Mouse (Mus musculus): ENCODE measurements around the gene Muc1.
A peak's percentile ranks its signal among the peaks of the same experiment; 100 is the strongest.

The Muc1 gene

DNA sequence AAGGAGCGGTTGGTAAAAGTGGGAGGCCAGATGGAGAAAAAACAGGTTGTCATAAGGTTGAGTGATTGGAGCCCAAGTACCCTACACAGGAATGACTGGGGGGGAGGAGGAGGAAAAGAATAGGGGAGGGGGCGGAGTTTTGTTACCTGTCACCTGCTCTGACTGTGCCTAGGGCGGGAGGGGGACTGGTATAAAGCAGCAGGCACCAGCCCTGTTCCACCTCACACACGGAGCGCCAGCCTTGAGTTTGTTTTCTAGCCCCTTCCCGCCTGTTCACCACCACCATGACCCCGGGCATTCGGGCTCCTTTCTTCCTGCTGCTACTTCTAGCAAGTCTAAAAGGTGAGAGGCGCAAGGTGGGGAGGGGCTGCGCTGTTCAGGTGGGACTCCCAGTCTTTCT lies at the start of gene Muc1:
Gene Muc1, plus strand, starts transcription at position 222 of the 400 bp plus-strand sequence.
- DNase-seq (ENCODE audit: low read depth, low spot score): no peak

DNA sequence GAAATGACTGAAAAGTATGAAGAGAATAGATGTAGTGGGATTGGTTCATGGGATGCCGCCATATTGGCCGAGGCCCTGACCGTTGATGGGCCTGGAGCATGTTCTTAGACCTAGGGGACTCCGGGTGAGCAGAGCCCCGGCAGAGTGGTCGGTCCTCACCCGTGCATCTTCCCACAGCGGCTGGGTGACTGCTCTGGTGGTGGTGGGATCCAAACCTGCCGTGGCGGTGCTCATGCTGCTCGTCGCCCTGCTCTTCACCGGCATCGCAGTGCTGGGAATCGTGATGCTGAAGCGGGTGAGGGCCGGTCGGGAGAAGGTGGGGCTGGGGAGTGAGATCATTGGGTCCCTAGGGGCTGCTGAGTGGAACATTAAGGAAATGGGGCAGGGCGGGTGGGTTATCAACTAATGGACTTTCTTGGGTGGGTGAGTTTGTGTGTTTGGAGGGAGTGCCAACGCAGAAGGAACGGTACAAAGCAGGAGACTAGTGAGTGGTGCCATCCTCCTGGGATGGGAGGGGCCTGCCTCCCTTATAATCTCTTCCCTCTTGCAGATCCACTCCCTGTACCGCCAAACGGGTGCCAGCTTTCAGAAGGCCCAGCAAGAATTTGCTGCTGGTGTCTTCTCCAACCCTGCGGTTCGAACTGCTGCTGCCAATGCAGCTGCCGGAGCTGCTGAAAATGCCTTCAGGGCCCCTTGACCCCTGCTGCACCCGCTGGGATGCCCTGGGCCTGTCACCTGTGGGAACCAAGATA lies 46.9 kb upstream of the Muc1 start:
- no peak for DNase-seq (ENCODE audit: low read depth, low spot score)

DNA sequence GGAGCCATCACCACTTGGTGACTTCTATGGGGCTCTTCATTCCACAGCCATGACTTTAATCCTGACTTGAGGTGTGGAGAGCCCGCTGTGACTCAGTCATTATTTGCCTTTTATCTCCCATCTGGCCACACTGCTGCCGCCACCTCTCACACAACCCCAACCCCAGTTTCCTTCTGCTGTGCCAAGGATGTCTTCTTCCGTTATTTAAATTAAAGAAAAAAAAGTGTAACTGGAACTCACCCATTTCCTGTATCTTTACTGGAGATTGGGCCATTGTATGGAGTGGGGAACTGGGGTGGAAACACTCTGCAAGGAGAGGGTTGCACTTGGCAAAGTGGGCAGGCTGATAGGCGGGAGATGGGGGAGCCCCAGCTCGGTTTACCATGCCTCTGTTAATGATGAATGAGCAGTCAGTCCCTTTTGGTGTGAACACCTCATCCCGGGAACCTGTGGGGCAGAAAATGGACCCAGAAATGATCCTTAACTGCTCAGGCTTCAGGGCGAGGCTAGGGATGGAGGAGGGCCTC lies 46.3 kb upstream of the Muc1 start:
- no peak for DNase-seq (ENCODE audit: low read depth, low spot score)

DNA sequence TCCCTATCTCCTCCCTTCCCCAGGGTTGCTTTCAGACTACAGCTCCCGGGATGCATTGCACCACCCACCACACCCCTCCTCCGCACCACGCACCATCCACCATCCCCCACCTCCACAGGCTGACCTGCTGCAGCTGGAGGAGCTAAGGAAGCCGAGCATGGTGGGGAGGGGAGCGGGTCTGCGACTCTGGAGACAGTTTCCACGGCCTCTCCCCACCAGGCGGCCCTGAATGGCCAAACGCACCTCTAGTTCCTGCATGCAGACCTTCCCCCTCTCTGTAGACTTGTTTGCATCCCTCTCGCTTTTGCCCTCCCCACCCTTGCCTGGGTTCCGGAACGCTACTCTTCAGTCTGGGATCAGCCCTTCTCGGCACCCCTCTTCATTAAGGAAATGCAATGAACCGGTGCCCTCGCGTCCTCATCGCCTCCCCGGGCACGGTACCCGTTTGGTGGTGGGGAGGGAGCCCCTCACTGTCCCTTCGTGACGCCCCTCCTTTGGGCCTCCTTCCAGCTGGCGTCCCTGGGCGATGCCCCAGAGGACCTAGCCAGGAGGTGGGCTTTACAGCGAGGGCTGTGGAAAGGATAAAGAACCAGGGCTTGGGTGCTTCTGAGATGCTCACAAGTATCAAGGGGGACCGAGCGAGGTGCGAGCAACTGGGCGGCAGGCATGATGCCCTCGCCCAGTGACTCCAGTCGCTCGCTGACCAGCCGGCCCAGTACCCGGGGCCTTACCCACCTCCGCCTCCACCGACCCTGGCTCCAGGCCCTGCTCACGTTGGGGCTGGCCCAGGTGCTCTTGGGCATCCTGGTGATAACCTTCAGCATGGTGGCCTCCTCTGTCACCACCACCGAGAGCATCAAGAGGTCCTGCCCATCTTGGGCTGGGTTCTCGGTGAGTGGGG lies 45.5 kb upstream of the Muc1 start, which contains the start of gene Fam189b:
Gene Fam189b, plus strand, starts transcription at position 86 of the 901 bp plus-strand sequence.
- peak; percentile 92 for DNase-seq (ENCODE audit: low read depth, low spot score)

DNA sequence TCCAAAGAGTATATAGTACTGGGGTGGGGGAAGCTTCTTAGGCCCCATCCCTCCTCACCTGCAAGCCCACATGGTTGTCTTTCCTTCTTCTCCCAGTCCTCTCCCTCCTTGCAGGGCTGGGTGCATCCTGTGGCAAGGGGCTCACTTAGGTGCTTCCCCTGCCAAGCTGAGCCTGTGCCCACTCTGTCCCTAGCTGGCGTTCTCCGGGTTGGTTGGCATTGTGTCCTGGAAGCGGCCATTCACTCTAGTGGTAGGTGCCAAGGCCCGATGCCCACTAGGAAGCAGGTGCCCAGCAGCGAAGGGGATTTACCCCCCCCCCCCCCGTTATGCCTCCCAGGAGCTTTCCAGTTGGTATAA lies 44.9 kb upstream of the Muc1 start:
- no peak for DNase-seq (ENCODE audit: low read depth, low spot score)

DNA sequence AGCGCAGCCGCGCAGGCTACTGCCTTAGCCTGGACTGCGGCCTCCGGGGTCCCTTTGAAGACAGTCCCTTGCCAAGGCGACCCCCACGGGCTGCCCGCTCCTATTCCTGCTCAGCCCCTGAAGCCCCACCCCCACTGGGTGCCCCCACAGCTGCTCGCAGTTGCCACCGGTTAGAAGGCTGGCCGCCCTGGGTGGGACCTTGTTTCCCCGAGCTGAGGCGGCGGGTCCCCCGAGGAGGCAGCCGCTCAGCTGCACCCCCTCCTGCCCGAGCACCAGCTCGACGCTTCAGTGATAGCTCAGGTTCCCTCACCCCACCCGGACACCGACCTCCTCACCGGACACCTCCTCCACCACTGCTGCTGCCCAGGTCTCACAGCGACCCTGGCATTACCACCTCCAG lies 41.7 kb upstream of the Muc1 start:
- DNase-seq (ENCODE audit: low read depth, low spot score): no peak

DNA sequence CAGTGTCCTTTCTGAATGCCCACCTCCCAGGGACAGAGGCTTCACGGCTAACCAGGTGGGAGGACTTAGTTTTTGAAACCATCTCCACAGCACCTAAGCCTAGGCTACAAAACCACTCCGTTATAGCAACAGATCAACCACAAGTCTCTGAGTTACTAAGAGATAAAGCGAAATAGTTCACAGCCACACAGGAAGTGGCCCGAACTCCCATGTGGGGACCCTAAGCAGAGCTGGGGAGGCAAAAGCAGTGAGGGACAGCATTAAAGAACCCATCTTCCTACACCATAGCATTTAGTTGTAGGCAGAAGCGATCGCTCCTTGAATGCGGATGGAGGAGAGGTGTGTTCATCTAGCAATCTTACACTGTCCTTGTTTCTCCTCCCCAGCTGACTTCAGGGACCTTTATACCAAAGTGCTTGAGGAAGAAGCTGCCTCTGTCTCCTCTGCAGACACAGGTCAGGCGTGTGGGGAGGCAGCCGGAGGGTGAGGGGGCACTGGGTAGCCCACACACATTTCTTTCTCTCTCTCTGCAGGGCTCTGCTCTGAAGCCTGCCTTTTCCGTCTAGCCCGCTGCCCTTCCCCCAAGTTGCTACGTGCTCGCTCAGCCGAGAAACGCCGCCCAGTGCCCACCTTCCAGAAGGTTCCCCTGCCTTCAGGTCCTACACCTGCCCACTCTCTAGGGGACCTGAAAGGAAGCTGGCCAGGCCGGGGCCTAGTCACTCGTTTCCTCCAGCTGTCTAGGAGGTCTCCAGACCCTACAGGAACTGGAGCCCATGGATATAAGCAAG lies 41.0 kb upstream of the Muc1 start:
- DNase-seq (ENCODE audit: low read depth, low spot score): no peak

DNA sequence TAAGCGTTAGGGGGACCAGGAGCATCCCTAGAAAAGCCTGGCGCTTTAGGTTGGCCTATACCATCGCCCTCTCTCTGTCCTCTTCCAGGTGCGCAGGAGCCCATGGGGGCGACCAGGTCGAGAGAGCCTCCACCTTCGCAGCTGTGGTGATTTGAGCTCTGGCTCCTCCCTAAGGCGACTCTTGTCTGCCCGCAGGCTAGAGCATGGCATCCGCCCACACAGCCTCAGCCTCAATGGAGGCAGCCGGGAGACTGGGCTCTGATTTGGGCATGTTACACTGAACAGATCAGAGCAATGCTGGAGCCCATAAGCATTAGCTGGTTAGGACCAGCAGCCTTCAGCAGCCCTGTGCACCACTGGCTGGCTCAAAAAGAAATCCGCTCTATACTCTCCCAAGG lies 40.4 kb upstream of the Muc1 start:
- DNase-seq (ENCODE audit: low read depth, low spot score): no peak

DNA sequence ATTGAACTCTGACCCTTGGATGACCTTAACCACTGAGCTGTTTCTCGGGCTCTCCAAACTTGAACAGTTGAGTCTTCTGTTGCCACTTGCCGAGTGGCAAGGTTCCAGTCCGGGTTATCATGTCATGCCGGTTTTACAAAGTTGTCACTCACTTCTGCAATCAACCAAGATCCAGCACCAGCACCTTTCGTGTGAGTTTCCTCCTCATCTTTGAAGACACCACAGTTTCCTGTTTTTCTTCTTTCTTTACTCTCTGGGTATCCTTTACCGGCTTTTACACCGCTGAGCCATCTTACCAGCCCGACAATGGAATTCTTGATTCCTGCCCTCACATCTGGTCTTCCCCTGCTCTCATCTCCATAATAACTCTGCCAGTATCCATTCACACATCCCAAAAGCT lies 38.4 kb upstream of the Muc1 start:
- DNase-seq (ENCODE audit: low read depth, low spot score): no peak

DNA sequence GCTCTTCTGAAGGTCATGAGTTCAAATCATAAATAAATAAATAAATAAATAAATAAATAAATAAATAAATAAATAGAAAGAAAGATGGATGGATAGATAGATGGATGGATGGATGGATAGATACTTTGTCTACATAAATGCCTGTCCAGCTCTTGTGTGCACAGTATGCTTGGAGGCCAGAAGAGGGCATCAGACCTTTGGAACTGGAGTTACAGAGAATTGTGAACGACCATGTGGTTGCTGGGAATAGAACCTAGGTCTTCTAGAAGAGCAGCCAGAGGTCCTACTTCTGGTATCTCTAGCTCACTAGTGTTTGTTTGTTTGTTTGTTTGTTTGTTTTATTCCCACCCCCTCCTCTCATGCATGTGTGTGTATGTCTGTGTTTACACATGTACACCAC lies 35.5 kb upstream of the Muc1 start:
- DNase-seq (ENCODE audit: low read depth, low spot score): peak; percentile 46

DNA sequence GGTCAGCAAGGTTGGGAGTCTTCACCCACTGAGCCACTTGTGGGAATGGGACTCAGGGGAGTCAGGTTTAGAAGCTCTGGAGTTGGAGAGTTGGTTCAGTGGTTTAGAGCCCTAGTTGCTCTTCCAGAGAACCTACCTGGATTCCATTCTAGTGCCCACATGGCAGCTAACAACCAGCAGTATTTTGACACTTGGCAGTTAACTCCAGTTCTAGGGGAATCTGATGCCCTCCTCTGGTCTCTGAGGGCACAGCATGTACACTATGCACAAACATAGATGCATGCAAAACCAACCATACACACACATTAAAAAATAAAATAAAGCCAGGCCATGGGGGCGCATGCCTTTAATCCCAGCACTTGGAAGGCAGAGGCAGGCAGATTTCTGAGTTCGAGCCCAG lies 35.0 kb upstream of the Muc1 start:
- no peak for DNase-seq (ENCODE audit: low read depth, low spot score)

DNA sequence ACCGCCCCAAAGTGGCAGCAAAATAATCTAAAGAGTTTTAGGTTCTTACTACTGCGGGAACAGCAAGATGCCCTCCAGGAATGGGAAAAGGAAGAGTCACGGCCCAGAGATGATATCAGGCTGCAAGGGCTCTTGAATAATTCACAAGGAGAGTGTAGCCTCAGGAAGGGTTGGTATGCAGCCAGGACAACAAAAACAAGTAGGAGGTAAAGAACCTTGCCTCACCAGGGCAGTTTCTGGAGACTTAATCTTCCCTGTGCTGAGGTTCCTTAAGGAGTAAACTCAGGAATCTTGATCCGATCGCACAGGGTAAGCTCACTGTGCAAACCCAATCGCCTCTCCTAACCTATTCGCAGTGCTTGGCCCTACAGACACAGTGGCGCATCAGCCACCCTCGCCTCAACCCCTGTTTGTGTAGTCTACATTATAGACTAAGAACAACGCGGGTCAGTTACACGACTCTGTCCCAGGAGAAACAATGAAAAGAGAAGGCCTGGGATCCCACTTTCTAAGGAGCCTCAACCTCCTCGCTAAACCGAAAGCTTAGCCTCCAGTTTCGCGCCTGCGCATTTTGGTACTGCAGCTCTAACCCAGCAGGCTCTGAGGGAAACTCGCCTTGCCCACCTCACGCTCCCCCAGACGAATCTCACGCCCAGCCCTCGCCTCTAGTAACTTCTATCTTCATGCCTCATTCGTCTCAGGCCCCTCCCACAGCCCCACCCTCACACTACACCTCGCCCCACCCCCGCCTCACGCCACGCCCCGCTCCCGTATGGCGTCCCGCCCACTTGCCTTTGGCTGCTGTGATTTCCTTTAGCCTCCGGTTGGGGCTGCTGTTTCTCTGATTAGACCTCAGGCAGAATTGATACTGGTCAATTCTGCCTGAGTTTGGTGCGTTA lies 32.6 kb upstream of the Muc1 start:
- peak; percentile 97 for DNase-seq (ENCODE audit: low read depth, low spot score)

DNA sequence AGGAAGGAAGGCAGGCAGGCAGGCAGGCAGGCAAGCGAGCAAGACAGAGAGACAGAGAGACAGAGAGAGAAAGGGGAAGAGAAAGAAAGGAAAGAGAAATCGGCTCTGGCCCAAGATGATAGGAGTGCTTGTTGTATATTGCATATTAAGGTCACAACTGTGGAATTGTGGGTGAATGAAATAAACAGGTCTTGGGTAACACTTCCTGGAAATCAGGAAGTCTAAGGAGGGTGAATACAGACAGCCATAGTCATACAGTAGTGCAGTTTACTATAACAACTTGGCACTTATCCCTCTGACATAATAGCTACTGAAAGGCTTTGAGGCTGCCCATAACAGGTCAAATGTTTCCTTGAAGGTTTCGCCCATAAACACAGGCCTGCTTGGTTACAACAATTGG lies 29.0 kb upstream of the Muc1 start:
- no peak for DNase-seq (ENCODE audit: low read depth, low spot score)

DNA sequence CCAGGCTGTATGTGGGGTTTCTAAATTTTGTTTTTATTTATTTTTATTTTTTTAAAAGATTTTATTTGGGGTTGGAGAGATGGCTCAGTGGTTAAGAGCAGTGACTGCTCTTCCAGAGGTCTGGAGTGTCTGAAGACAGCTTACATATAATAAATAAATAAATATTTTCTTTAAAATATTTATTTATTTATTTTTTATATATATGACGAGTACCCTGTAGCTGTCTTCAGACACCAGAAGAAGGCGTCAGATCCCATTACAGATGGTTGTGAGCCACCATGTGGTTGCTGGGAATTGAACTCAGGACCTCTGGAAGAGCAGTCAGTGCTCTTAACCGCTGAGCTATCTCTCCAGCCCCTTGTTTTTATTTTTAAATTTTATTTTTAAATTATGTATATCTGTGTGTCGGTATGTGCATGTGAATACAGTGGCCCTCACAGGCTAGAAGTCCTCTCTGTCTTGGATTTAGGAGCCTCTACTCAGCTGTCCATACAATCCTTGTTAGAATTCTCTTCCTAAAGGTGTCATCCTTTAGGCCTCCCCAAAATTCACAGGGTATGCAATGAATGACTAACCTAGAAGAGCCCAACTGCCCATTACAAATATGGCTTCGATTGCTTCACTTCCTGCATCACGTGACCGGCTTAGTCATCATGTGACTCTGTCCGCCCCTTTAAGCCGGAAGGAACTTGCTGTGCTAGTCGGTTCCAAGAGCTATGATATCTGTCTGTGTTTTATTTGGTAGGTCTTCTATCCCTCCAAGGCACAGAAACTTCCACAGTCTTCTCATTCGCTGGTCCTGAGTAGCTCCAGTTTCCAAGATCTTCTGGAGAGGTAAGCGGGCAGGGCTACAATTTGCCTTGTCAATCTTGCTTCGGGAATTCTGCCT lies 26.4 kb upstream of the Muc1 start, which contains the start of gene Gba:
Gene Gba, plus strand, starts transcription at position 676 of the 889 bp plus-strand sequence.
- peak; percentile 95 for DNase-seq (ENCODE audit: low read depth, low spot score)

DNA sequence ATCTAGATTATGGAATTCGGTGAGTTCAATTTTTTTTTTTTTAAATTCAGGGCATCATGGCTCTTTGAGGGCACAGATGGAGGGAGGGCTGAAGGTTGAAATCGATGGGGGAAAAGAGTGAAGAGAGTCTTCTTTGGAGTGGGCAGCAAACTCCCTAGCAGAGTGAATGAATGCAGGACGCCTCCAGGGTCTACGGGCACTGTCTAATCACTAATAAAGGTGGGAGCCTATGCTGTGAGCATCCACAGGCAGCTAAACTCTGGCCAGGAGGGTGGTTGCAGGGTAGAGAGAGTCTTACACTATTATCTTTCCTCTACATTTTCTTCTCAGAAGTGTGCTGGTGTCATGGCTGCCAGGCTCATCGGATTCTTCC lies 25.7 kb upstream of the Muc1 start:
- DNase-seq (ENCODE audit: low read depth, low spot score): no peak

DNA sequence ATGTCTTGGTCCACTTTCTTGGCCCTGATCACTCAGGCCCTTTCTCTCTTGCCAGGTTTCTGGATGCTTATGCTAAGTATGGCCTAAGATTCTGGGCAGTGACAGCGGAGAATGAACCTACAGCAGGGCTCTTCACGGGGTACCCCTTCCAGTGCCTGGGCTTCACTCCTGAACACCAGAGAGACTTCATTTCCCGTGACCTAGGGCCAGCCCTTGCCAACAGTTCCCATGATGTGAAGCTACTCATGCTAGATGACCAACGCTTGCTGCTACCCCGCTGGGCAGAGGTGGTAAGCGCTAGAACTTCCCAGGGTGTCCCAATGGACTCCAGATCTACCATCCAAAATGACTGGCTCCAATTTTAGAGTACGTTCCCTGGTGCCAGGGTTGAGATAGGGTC lies 22.8 kb upstream of the Muc1 start:
- no peak for DNase-seq (ENCODE audit: low read depth, low spot score)

DNA sequence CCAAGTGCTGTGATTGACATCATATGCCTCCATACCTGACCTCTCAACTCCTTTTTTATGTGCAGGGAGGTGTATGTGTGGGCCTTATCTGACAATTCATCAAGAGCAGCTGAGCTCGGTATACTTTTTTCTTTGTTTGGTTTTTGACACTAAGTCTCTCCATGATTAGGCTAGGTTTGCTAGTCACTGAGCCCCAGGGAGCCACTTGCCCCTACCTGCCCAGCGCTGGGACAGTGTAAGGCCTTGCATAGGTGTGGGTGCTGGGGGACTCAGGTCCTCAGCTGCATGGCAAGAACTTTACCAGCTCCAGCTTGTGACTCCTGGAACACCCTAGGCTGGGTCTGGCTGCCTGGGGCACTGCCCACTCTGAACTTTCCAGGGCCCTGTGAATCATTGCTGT lies 22.2 kb upstream of the Muc1 start:
- no peak for DNase-seq (ENCODE audit: low read depth, low spot score)

DNA sequence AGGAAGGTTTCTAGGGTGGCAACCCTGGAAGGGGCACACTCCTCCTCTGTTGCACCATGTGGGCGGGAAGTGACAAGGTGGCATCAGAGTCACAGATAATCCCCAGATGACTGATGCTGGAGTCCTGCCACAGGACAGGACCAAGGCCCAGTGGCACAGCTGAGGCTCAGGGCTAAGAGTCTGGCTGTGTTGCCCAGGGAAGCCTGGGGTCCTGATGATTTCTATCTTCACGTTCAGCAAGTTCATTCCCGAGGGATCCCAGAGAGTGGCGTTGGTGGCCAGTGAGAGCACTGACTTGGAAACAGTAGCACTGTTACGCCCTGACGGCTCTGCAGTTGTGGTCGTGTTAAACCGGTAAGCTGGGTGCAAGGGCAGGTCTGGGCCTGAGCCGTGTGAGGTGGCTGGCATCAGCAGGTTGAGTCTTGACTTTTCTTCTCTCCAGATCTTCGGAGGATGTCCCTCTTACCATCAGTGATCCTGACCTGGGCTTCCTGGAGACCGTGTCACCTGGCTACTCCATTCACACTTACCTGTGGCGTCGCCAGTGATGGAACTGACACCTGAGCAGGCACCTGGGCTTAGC lies 20.7 kb upstream of the Muc1 start:
- no peak for DNase-seq (ENCODE audit: low read depth, low spot score)

DNA sequence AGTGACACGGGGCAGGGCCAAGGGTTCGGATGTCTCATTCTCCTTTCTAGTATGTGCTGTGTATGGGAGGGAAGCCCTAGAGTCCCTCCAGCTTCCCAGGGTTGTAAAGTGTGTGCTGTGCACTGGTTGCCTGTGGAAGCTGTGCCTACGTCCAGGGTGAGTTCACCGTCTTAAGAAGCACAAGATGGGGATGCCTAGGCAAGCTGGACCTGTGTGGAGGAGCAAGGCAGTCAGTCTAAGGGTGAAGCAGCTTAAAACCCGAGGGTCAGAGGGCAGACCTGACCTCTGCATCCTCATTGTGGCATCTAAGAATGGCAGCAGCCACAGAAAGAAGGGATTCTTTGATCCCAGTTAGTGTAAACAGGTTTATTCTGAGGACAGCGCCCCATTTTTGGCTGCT lies 20.1 kb upstream of the Muc1 start:
- no peak for DNase-seq (ENCODE audit: low read depth, low spot score)
